Mouse (Mus musculus) liver, embryonic 16.5 days (tissue): ENCODE measurements around the gene Cntn1. TPM values are rescaled to one million over a fixed set of nuclear protein-coding genes. Genes with fewer than 3 reads are reported as not detected.

Source experiments
- ATAC-seq: fragments of 200-750 bp; cut with Nextera tagmentation; 2 replicates; pipeline ENCODE4 v1.8.0; 2017; ENCODE audit warnings: low read depth, mild to moderate bottlenecking, moderate number of reproducible peaks, moderate library complexity
- H3K27ac ChIP-seq: fragments of 300-500 bp; sonication (generic); 2 replicates; pipeline ENCODE4 v1.5.1; 2014; ENCODE audit warnings: mild to moderate bottlenecking, low read length
- H3K27me3 ChIP-seq: fragments of 300-500 bp; sonication (generic); 2 replicates; pipeline ENCODE4 v1.6.1; 2014; ENCODE audit warnings: low read depth, low read length, mixed read lengths; ENCODE audit not compliant: control insufficient read depth, insufficient read depth
- H3K36me3 ChIP-seq: fragments of 300-500 bp; sonication (generic); 2 replicates; pipeline ENCODE4 v1.6.1; 2014; ENCODE audit warnings: mild to moderate bottlenecking; ENCODE audit not compliant: control insufficient read depth, insufficient read depth
- H3K4me1 ChIP-seq: fragments of 300-500 bp; sonication (generic); 2 replicates; pipeline ENCODE4 v1.6.1; 2014; ENCODE audit warnings: low read depth, low read length, mixed read lengths; ENCODE audit not compliant: control insufficient read depth
- H3K4me2 ChIP-seq: fragments of 300-500 bp; sonication (generic); 2 replicates; pipeline ENCODE4 v1.6.1; 2014; ENCODE audit warnings: low read depth, low read length, mixed read lengths
- H3K4me3 ChIP-seq: fragments of 300-500 bp; sonication (generic); 2 replicates; pipeline ENCODE4 v1.5.1; 2014; ENCODE audit warnings: low read depth, mild to moderate bottlenecking, low read length
- H3K9ac ChIP-seq: fragments of 300-500 bp; sonication (generic); 2 replicates; pipeline ENCODE4 v1.6.1; 2014; ENCODE audit warnings: low read depth, low read length
- H3K9me3 ChIP-seq: fragments of 300-500 bp; sonication (generic); replicated peaks from 2 replicates; pipeline ENCODE4 v1.6.1; 2016; ENCODE audit warnings: low read length; ENCODE audit not compliant: control insufficient read depth
- WGBS: fragments of 180-500 bp; shearing (Covaris S2); extraction: QIAGEN DNeasy Blood & Tissue Kit; methylation state at CpG from one replicate; pipeline ENCODE4 v1.1.7; 2014; ENCODE audit not compliant: insufficient replicate concordance; 5-methylcytosine and 5-hydroxymethylcytosine counted together
- polyA plus RNA-seq: library from polyadenylated mRNA; unstranded; fragments of >200 nt; fragmentation: Nextera tagmentation; extraction: Ambion mirVana; gene quantifications from 2 replicates; pipeline ENCODE4 v1.2.1, GENCODE M21; 2015

The Cntn1 gene
- polyA plus RNA-seq = 0.04 and 0.08 TPM in 2 replicates

GRCm38 (mm10) chr15:92050996-92051352 lies at the start of gene Cntn1:
Gene Cntn1 (plus strand): TSS chr15:92051165.
- no peak within 1 kb of the TSS; the same call in 1 of the 2 replicates for H3K4me2 ChIP-seq
- H3K4me1 ChIP-seq = no peaks in the 10 kb centered on the region
- no peaks in the 10 kb centered on the region for H3K36me3 ChIP-seq
- ATAC-seq = no peak
- peaks cover 18% of the 10 kb centered on the region for H3K27me3 ChIP-seq
- no peak within 1 kb of the TSS for H3K4me3 ChIP-seq
- H3K27ac ChIP-seq = no peak within 1 kb of the TSS
- H3K9me3 ChIP-seq = no peaks in the 10 kb centered on the region
- 2% methylated on average over 17 of the region's 17 CpGs for WGBS
- no peak within 1 kb of the TSS for H3K9ac ChIP-seq

- no peak overlapping the region for H3K4me2 ChIP-seq
- no peak overlapping the region for H3K9ac ChIP-seq
- H3K4me3 ChIP-seq = no peak overlapping the region
- 72% methylated on average over 3 of the region's 3 CpGs for WGBS
- no peaks in the 10 kb centered on the region for H3K27me3 ChIP-seq
- no peaks in the 10 kb centered on the region for H3K4me1 ChIP-seq
- H3K27ac ChIP-seq = no peak overlapping the region
- no peak for ATAC-seq
- no peaks in the 10 kb centered on the region for H3K36me3 ChIP-seq
- no peaks in the 10 kb centered on the region for H3K9me3 ChIP-seq
Observed at GRCm38 (mm10) chr15:92001431-92001830, 49.5 kb upstream of the Cntn1 start.

- H3K4me2 ChIP-seq = no peak overlapping the region
- no peaks in the 10 kb centered on the region for H3K4me1 ChIP-seq
- H3K4me3 ChIP-seq = no peak overlapping the region
- H3K27me3 ChIP-seq = no peaks in the 10 kb centered on the region
- 71% methylated on average over 8 of the region's 8 CpGs for WGBS
- no peak overlapping the region for H3K9ac ChIP-seq
- ATAC-seq = no peak
- H3K27ac ChIP-seq = no peak overlapping the region
- H3K9me3 ChIP-seq = no peaks in the 10 kb centered on the region
- no peaks in the 10 kb centered on the region for H3K36me3 ChIP-seq
Observed at GRCm38 (mm10) chr15:92012165-92013083, 38.5 kb upstream of the Cntn1 start.

- ATAC-seq = no peak
- no peak overlapping the region for H3K4me2 ChIP-seq
- no peak overlapping the region for H3K4me3 ChIP-seq
- no peaks in the 10 kb centered on the region; the same call in 1 of the 2 replicates for H3K9me3 ChIP-seq
- no peak overlapping the region for H3K9ac ChIP-seq
- H3K27ac ChIP-seq = no peak overlapping the region
- WGBS = 47% methylated on average over 1 of the region's 1 CpGs
- H3K27me3 ChIP-seq = no peaks in the 10 kb centered on the region
- no peaks in the 10 kb centered on the region for H3K4me1 ChIP-seq
- H3K36me3 ChIP-seq = no peaks in the 10 kb centered on the region
Observed at GRCm38 (mm10) chr15:92034111-92034510, 16.9 kb upstream of the Cntn1 start.

- no peak for ATAC-seq
- Histone ChIP-seq H3K9ac (no peak overlapping the region), H3K9me3 (no peaks in the 10 kb centered on the region), H3K4me3 (no peak overlapping the region), H3K4me2 (no peak overlapping the region), H3K4me1 (no peaks in the 10 kb centered on the region), H3K36me3 (no peaks in the 10 kb centered on the region), H3K27me3 (no peaks in the 10 kb centered on the region), H3K27ac (no peak overlapping the region)
- 77% methylated on average over 5 of the region's 5 CpGs for WGBS
Observed at GRCm38 (mm10) chr15:92042538-92042937, 8.4 kb upstream of the Cntn1 start.

- no peak overlapping the region for H3K4me2 ChIP-seq
- H3K36me3 ChIP-seq = no peaks in the 10 kb centered on the region
- peaks cover 5% of the 10 kb centered on the region for H3K27me3 ChIP-seq
- no peaks in the 10 kb centered on the region for H3K4me1 ChIP-seq
- no peak overlapping the region for H3K27ac ChIP-seq
- H3K9ac ChIP-seq = no peak overlapping the region
- H3K9me3 ChIP-seq = no peaks in the 10 kb centered on the region
- no peak for ATAC-seq
- no peak overlapping the region for H3K4me3 ChIP-seq
- 74% methylated on average over 8 of the region's 8 CpGs for WGBS
Observed at GRCm38 (mm10) chr15:92046042-92046441, 4.9 kb upstream of the Cntn1 start.

GRCm38 (mm10) chr15:92048031-92048430 lies 2.9 kb upstream of the Cntn1 start:
- no peak overlapping the region for H3K9ac ChIP-seq
- no peak for ATAC-seq
- H3K9me3 ChIP-seq = no peaks in the 10 kb centered on the region
- no peak overlapping the region for H3K4me2 ChIP-seq
- no peaks in the 10 kb centered on the region for H3K36me3 ChIP-seq
- H3K27ac ChIP-seq = no peak overlapping the region
- no peak overlapping the region for H3K4me3 ChIP-seq
- H3K27me3 ChIP-seq = peaks cover 18% of the 10 kb centered on the region
- no peaks in the 10 kb centered on the region for H3K4me1 ChIP-seq
- WGBS = 42% methylated on average over 4 of the region's 4 CpGs

- Histone ChIP-seq H3K4me3 (no peak overlapping the region), H3K4me1 (no peaks in the 10 kb centered on the region), H3K4me2 (no peak overlapping the region), H3K27ac (no peak overlapping the region), H3K27me3 (peaks cover 18% of the 10 kb centered on the region), H3K9me3 (no peaks in the 10 kb centered on the region), H3K9ac (no peak overlapping the region), H3K36me3 (no peaks in the 10 kb centered on the region)
- no peak for ATAC-seq
- WGBS = 69% methylated on average over 4 of the region's 4 CpGs
Observed at GRCm38 (mm10) chr15:92048531-92048930, 2.4 kb upstream of the Cntn1 start.

- no peak overlapping the region for H3K9ac ChIP-seq
- no peak overlapping the region; the same call in 1 of the 2 replicates for H3K4me2 ChIP-seq
- no peak overlapping the region for H3K4me3 ChIP-seq
- no peaks in the 10 kb centered on the region for H3K36me3 ChIP-seq
- no peaks in the 10 kb centered on the region for H3K9me3 ChIP-seq
- ATAC-seq = no peak
- no peaks in the 10 kb centered on the region for H3K4me1 ChIP-seq
- peaks cover 18% of the 10 kb centered on the region for H3K27me3 ChIP-seq
- no peak overlapping the region for H3K27ac ChIP-seq
- WGBS = 2% methylated on average over 34 of the region's 35 CpGs
Observed at GRCm38 (mm10) chr15:92051353-92052132, 578 bp downstream of the Cntn1 start.
